Mouse (Mus musculus) right cerebral cortex, postnatal 14 days (tissue): ENCODE results near the gene Dnase1l2.
"Not testable (repeated sequence)": the region's sequence is repeated elsewhere in the genome, so short reads cannot be mapped to it uniquely, and the experiment has no call there.

Source experiments
- DNase-seq: peaks from one replicate; pipeline ENCODE4 v3.0.0; 2022

Gene Dnase1l2

DNA sequence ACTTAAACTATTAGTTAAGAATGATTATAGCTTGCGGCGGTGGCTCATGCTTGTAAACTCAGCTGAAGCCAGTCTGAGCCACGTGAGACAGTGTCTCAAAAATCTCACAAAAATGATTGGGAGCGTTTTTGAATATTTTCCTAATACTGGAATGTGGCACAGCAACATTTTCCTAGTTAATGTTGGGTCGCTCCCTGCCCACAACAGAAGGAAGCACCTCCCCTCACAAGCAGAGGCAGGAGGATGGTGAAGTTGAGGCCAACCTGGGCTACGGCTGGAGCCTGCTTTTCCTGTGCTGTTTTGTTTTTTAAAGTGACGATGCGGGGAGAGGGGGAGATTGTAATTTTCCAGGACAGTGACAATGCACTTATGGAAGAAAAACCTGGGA lies 15.7 kb downstream of the Dnase1l2 start:
- DNase-seq = no peak

- DNase-seq = peak; percentile 84
Observed at GRCm38 (mm10) chr17:24426471-24427169, 16.3 kb downstream of the Dnase1l2 start, which contains the start of gene Eci1. Eci1 (plus strand) TSS chr17:24426641.

DNA sequence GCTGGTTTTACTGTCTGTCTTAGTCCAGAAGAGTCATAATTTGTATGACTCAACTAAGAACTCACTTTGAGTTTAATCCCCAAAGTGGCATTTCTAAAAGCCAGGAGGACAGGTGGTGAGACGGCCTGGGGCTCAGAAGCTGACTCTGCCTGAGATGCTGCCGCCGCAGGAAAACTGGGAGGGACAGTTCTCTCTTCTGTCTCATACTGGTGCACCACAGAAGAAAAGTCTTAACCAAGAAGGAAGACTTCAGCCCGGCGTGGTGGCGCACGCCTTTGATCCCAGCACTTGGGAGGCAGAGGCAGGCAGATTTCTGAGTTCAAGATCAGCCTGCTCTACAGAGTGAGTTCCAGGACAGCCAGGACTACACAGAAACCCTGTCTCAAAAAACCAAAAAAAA lies 17.0 kb downstream of the Dnase1l2 start:
- DNase-seq = no peak

DNA sequence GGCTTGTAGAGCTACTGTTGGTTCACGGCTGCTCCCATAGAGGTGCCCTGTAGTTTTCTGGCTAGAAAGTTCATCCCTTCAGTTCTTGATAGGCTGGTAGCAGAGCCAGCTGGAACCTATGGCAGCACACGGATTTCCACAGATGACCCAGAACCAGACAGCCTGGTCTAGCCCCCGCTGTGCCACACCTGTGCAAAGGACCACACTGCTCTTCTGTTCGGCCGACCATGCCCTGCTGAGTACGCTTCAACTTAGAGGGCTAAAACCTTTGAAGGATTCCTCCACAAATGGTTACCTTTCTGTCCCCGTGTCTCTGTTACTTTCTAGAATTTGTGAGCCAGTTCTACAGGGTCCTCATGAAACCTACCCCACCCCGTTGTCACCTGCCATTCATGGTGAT lies 17.6 kb downstream of the Dnase1l2 start:
- not testable (repeated sequence) for DNase-seq

GRCm38 (mm10) chr17:24424489-24424888 lies 18.4 kb downstream of the Dnase1l2 start:
- DNase-seq = no peak

DNA sequence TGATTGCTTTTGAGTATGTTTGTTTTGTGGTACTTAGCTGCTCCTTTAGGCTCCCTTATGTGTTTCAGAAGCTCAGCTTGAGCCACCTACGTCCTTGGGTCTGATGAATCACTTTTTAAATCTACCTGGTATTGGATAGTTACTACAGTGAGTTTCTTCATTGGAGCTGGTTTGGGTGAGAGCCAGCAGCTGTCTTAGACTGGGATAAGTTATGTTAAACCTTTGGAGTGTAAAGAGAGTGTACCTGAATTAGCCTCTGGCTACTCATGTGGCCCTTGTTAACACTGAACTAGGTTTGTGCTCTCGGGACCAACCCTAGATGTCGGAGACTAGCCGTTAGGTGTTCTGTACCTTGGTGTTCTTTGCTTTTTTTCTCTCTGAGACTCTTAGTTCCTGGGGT lies 19.8 kb downstream of the Dnase1l2 start:
- DNase-seq = no peak

DNA sequence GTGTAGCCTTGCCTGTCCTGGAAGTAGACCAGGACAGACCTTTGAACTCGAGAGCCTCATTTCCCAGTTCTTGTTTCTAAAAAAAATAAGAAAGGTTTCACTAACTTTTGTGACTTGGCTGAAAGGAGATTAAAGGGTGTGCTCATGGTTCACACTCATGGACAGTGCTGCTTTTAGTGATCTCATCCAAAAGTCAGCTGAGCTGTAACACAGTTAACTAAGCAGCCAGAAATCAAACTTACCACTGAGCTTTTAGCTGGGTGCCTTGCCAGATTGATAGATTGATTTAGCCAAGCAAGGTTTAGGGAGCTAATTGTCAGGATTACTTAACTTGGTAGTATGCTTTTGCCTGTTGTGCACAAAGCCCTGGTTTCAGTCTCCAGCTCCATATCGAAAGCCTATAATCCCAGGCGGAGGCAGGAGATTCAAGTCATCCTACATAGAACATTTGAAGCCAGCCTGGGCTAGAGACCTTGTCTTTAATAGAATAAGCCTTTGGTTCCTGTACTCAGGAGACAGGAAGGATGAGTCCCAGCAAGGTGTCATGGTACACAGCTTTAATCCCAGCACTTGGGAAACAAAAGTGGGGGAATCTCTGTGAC lies 26.8 kb downstream of the Dnase1l2 start:
- no peak for DNase-seq

GRCm38 (mm10) chr17:24415011-24415410 lies 27.9 kb downstream of the Dnase1l2 start:
- no peak for DNase-seq

DNA sequence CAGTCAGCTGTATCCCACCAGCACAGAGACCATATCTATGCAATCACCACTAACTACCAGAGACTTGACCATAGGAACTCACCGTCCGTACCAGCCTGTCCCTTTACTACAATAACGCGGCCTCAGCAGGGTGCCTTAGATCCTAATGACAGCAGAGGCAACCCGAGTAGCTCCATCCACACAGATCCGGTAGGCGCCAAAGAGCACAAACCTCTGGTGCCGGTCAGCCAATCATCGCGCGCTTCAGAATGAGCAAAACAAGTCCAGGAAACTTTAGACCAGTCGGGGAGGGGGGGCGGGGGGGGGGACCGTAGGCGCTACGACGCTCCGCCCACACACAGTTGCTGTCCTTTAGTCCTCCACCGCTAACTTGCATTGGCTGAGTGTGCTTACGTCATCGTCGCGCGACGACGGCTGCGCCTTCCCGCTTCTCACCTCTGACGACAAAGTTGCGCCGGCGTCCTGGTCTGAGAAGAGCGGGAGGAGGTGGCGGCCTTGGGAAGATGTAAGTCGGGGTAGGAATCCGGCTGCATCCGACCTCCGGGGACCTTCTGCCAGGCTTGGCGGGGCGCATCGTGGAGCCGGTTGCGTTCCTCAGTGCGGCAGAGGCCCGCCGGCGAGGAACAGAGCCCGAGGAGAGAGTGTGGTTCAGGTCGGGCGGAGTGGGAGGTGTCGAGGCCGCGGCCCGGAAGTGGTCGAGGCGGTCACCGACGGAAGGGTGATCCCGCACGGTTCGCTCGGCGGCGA lies 28.5 kb downstream of the Dnase1l2 start, which contains the start of gene Rnps1:
Gene Rnps1, plus strand, starts transcription at position 336 of the 747 bp plus-strand sequence.
- DNase-seq = peak; percentile 92

- DNase-seq = no peak
Observed at GRCm38 (mm10) chr17:24413557-24414211, 29.2 kb downstream of the Dnase1l2 start.

DNA sequence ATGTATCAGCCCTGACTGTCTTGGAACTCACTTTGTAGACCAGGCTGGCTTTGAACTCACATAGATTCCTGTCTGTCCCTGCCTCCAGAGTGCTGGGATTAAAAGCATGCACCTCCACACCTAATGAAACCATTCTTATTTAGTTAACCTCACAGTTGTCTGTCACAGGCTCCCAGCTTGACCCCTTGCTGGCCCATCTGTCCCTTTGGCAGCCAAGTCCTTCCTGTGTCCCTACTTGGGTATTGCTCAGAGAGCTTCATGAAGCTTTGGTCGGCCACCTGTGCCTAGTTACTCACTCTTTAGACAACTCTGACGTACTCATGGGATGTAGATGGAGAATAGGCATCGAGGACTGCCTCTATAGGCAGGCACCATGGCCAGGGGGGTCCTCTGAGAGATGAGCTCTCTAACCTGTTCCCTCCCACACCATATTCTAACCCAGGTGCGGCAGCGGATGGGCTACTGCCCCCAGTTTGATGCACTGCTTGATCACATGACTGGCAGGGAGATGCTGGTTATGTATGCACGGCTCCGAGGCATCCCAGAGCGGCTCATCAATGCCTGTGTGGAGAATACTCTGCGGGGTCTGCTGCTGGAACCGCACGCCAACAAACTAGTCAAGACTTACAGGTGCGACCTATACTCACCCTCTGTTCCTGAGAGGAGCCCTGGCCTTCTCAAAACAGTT lies 35.6 kb downstream of the Dnase1l2 start:
- no peak for DNase-seq

DNA sequence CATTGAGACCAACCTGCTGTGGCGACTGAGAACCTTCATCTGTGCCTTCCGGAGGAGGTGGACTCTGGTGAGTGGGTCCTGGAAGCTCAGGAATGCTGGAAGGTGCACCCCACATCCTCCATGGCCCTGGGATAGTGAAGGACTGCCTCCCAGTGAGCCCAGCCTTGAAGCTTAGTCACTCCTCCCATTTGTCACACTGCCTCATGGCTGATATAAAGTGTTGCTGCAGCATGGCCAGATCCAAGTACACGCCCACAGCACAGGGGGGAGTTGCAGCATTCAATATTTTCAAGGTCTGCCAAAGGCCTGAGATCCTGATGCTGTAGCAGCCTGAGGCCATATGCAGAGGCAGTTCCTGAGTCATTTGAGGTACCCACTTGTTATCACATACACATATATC lies 40.5 kb downstream of the Dnase1l2 start:
- DNase-seq = no peak

DNA sequence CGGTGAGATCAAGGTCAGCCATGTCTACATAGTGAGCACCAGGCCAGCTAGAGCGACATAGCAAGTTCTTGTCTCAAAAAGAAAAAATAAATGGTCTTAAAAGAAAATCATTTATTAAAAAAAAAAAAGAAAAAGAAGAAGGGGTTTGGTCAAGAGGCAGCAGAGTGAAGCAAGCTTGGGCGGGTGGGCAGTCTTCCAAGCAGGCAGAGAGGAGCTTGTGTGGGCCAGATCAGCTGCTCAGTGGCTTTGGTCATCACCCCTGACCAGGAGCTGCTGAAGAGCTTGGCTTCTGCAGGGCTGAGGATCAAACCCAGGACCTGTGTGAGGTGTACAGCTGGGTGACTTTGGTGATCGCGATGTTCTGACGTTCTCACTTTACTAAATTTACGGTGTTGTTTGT lies 48.4 kb downstream of the Dnase1l2 start:
- DNase-seq = no peak

DNA sequence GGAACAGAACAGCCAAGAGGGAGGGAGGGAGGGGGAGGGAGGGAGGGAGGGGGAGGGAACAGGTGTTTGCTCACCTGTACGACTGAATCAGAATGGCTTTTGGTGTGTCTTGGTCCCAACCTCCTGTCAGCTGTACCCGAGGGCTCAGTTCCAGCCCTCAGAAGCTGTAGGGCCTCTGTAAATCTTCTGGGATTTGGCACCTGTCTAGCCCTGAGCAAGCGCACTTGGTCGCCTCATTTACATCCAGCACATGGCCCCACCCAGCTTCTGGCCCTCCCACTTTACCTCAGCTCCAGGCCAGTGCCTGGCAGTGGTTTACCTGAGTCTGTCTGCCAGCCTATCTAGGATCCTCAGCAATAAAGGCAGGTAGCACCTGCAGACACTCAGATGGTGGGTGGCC lies 49.4 kb downstream of the Dnase1l2 start:
- no peak for DNase-seq

- no peak for DNase-seq
Observed at GRCm38 (mm10) chr17:24391149-24391548, 51.8 kb downstream of the Dnase1l2 start.
